Mouse (Mus musculus): ENCODE results near the gene Ppil1.

DNA sequence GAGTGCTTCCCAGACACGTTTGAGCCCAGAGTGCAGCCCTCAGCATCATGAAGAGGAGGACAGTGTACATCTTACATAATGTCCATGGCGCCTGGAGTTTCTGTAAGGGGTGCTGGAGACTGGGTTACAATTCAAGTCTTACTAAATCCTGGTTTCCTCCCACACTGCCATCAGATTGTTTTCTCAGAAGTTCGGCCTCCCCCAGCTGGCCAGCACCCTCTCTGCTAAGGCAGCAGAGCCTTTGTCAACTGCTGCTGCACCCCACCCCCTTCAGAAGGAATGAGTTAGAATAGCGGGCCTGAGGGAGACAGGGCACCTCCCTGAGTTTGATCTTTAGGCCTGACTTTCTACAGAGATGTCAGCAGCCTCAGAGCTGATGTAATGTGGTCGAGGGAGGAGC lies 38.2 kb upstream of the Ppil1 start:
- TF ChIP-seq CTCF (IDR thresholded peaks at IDR 0.05; ENCODE audit: insufficient read depth, low read depth, low read length) (no peak), POLR2A (IDR thresholded peaks at IDR 0.05; ENCODE audit: insufficient read depth, low read depth, low read length) (no peak)
